Mouse (Mus musculus) myocyte (in vitro differentiated cells): Measurements from ENCODE around the gene Trim54. TPM values are rescaled to one million over a fixed set of nuclear protein-coding genes. Genes with fewer than 3 reads are reported as not detected.

ENCODE experiments used
- H3K27me3 ChIP-seq: one replicate; pipeline ENCODE4 v1.6.1; 2011; ENCODE audit not compliant: control insufficient read depth, insufficient read depth, insufficient read length
- H3K36me3 ChIP-seq: one replicate; pipeline ENCODE4 v1.6.1; 2011; ENCODE audit not compliant: control insufficient read depth, insufficient read depth
- H3K4me2 ChIP-seq: one replicate; pipeline ENCODE4 v1.6.1; 2011; ENCODE audit warnings: low read depth, control low read depth
- H3K4me3 ChIP-seq: one replicate; pipeline ENCODE4 v1.5.1; 2011; ENCODE audit warnings: mild to moderate bottlenecking, control low read depth, moderate library complexity
- H3K79me2 ChIP-seq: one replicate; pipeline ENCODE4 v1.6.1; 2011; ENCODE audit not compliant: control insufficient read depth, insufficient read depth
- H3ac ChIP-seq: one replicate; pipeline ENCODE4 v1.6.1; 2011; ENCODE audit not compliant: control insufficient read depth, insufficient read length
- CEBPB ChIP-seq: IDR thresholded peaks from 2 replicates; pipeline ENCODE4 v1.6.1; 2011; ENCODE audit warnings: mild to moderate bottlenecking, moderate library complexity; ENCODE audit not compliant: poor library complexity, insufficient read depth, severe bottlenecking
- E2F4 ChIP-seq: IDR thresholded peaks from one replicate; pipeline ENCODE4 v1.6.1; 2011; ENCODE audit warnings: mild to moderate bottlenecking, control low read depth, moderate library complexity; ENCODE audit not compliant: insufficient read depth
- MAX ChIP-seq: IDR thresholded peaks from one replicate; pipeline ENCODE4 v1.6.1; 2011; ENCODE audit warnings: low read depth, mild to moderate bottlenecking, control low read depth
- MYOD1 ChIP-seq, 3 experiments: IDR thresholded peaks; one replicate each; pipeline ENCODE4 v1.6.1; 2011; ENCODE audit warnings: control low read depth in 2 of 3, low read depth in 2 of 3, mild to moderate bottlenecking in 2 of 3, moderate library complexity in 1 of 3; ENCODE audit not compliant: insufficient read length in 2 of 3, control insufficient read depth in 1 of 3
- MYOG ChIP-seq, 3 experiments: IDR thresholded peaks; one replicate each; pipeline ENCODE4 v1.6.1; 2011; ENCODE audit warnings: control low read depth in 2 of 3, low read depth in 2 of 3, mild to moderate bottlenecking in 2 of 3; ENCODE audit not compliant: insufficient read length in 2 of 3, control insufficient read depth in 1 of 3, insufficient read depth in 1 of 3
- POLR2A ChIP-seq: IDR thresholded peaks from one replicate; pipeline ENCODE4 v1.6.1; 2011; ENCODE audit warnings: low read depth, mild to moderate bottlenecking, control low read depth, moderate library complexity; ENCODE audit not compliant: insufficient read length
- POLR2AphosphoS2 ChIP-seq: IDR thresholded peaks from one replicate; pipeline ENCODE4 v1.6.1; 2011; ENCODE audit warnings: low read depth, control low read depth; ENCODE audit not compliant: insufficient read length
- REST ChIP-seq: IDR thresholded peaks from one replicate; pipeline ENCODE4 v1.6.1; 2011; ENCODE audit warnings: mild to moderate bottlenecking, control low read depth, moderate library complexity; ENCODE audit not compliant: insufficient read depth, insufficient read length
- SRF ChIP-seq: IDR thresholded peaks from one replicate; pipeline ENCODE4 v1.6.1; 2011; ENCODE audit warnings: low read depth; ENCODE audit not compliant: control insufficient read depth, insufficient read length
- TCF12 ChIP-seq: IDR thresholded peaks from one replicate; pipeline ENCODE4 v1.6.1; 2011; ENCODE audit warnings: mild to moderate bottlenecking, control low read depth; ENCODE audit not compliant: poor library complexity, insufficient read depth, severe bottlenecking
- TCF3 ChIP-seq: IDR thresholded peaks from one replicate; pipeline ENCODE4 v1.6.1; 2011; ENCODE audit warnings: low read depth, control low read depth; ENCODE audit not compliant: insufficient read length
- USF1 ChIP-seq: IDR thresholded peaks from one replicate; pipeline ENCODE4 v1.6.1; 2011; ENCODE audit warnings: low read depth, mild to moderate bottlenecking, control low read depth, moderate library complexity
- polyA plus RNA-seq: library from polyadenylated mRNA; unstranded; fragments of >200 nt; fragmentation: generic; extraction: Trizol; gene quantifications from one replicate; pipeline ENCODE4 v1.2.1, GENCODE M21; 2012; ENCODE audit warnings: missing spikeins

Gene Trim54
- polyA plus RNA-seq, 1 experiment = 110 TPM

- Histone ChIP-seq H3K79me2 (peaks cover 9% of the 10 kb centered on the region), H3ac (no peak overlapping the region), H3K4me3 (peak overlapping the region; percentile 33), H3K36me3 (no peaks in the 10 kb centered on the region), H3K27me3 (no peaks in the 10 kb centered on the region), H3K4me2 (peak overlapping the region; percentile 55)
- TF ChIP-seq USF1 (no peak), POLR2A (peak; percentile 16)
Measured at GRCm38 (mm10) chr5:31116912-31117311, 400 bp downstream of the Trim54 start.

- Histone ChIP-seq H3K79me2 (peaks cover 9% of the 10 kb centered on the region), H3K27me3 (no peaks in the 10 kb centered on the region), H3K4me3 (no peak overlapping the region), H3K4me2 (peak overlapping the region; percentile 50), H3ac (no peak overlapping the region), H3K36me3 (no peaks in the 10 kb centered on the region)
- TF ChIP-seq POLR2A (no peak), SRF (no peak), USF1 (no peak), CEBPB (no peak), MYOD1 (IDR thresholded peaks at IDR 0.05; ENCODE audit: control insufficient read depth in 1 of 3, insufficient read length in 2 of 3, low read depth in 2 of 3) (no peak), E2F4 (no peak)
Measured at GRCm38 (mm10) chr5:31121111-31121510, 4.6 kb downstream of the Trim54 start.

GRCm38 (mm10) chr5:31123481-31123880, 7.0 kb downstream of the Trim54 start:
- no peaks in the 10 kb centered on the region for H3K36me3 ChIP-seq
- no peak overlapping the region for H3K4me3 ChIP-seq
- TF ChIP-seq REST (no peak), TCF12 (no peak), TCF3 (no peak), E2F4 (no peak), MAX (no peak), MYOD1 (IDR thresholded peaks at IDR 0.05; ENCODE audit: control insufficient read depth in 1 of 3, insufficient read length in 2 of 3, low read depth in 2 of 3) (no peak), POLR2A (no peak), USF1 (no peak), POLR2AphosphoS2 (no peak), SRF (no peak), MYOG (IDR thresholded peaks at IDR 0.05; ENCODE audit: control insufficient read depth in 1 of 3, insufficient read depth in 1 of 3, insufficient read length in 2 of 3, low read depth in 2 of 3) (no peak), CEBPB (no peak)
- H3K27me3 ChIP-seq = no peaks in the 10 kb centered on the region
- peaks cover 9% of the 10 kb centered on the region for H3K79me2 ChIP-seq
- no peak overlapping the region for H3K4me2 ChIP-seq
- H3ac ChIP-seq = no peak overlapping the region

DNA sequence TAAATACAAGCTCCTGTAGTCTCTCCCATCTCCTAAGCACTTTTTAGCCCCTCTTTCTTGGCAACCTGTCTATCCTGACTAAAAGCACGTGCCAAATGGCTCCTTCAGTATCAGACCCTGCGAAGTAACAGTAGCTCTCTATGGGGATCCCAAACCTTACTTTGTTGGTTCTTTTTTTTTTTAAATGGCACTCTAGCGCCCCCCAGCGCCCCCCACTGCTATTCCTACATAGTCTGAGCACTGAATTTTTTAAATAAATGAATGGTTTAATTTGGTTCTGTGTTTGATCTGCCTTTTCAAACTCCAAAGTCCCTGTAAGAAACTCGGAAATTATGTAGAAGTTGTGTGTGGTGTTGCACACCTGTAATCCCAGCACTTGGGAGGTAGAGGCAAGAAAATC, 9.5 kb downstream of the Trim54 start:
- TF ChIP-seq SRF (no peak), CEBPB (no peak), TCF12 (no peak), POLR2A (no peak), USF1 (no peak), POLR2AphosphoS2 (no peak), REST (no peak)
- H3K4me3 ChIP-seq = no peak overlapping the region
- no peak overlapping the region for H3K4me2 ChIP-seq
- H3ac ChIP-seq = no peak overlapping the region
- H3K79me2 ChIP-seq = no peaks in the 10 kb centered on the region
- H3K27me3 ChIP-seq = peaks cover 5% of the 10 kb centered on the region
- no peaks in the 10 kb centered on the region for H3K36me3 ChIP-seq

DNA sequence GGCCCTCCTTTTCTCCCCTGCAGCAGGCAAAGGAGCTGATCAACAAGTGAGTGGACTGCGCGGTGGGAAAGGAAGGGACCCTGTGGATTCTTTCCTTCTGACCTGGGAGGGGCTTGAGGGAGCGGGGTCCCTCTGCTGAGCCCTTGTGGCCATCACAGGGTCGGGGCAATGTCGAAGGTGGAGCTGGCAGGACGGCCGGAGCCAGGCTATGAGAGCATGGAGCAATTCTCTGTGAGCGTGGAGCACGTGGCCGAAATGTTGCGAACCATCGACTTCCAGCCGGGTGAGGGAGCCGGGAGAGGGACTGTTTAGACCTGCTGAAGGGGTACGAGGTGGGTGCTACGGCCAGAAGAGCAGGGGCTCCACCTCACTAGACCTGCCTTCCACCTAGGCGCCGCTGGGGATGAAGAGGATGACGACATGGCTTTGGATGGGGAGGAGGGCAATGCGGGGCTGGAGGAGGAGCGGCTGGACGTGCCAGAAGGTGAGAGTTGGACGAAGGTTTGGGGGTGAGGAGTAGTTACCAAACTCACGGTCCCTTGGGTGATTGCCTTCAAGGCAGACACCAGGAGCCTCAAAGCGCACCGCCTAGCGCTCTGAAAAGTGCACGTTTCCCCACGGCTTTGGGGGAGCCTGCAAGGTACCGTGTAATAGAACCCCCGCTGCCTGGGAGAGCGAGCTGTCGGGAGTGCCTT, 20.4 kb downstream of the Trim54 start:
- no peaks in the 10 kb centered on the region for H3K36me3 ChIP-seq
- no peak overlapping the region for H3K4me2 ChIP-seq
- H3ac ChIP-seq = no peak overlapping the region
- H3K79me2 ChIP-seq = no peaks in the 10 kb centered on the region
- no peak for TF ChIP-seq E2F4
- TF ChIP-seq MYOG (IDR thresholded peaks at IDR 0.05; ENCODE audit: control insufficient read depth in 1 of 3, insufficient read depth in 1 of 3, insufficient read length in 2 of 3, low read depth in 2 of 3) = no peak
- TF ChIP-seq TCF3 = no peak
- no peak for TF ChIP-seq MAX
- no peak for TF ChIP-seq USF1
- TF ChIP-seq CEBPB = no peak
- TF ChIP-seq POLR2A = no peak
- no peak for TF ChIP-seq SRF
- TF ChIP-seq MYOD1 (IDR thresholded peaks at IDR 0.05; ENCODE audit: control insufficient read depth in 1 of 3, insufficient read length in 2 of 3, low read depth in 2 of 3) = no peak
- TF ChIP-seq REST = no peak
- TF ChIP-seq POLR2AphosphoS2 = no peak
- no peak for TF ChIP-seq TCF12
- no peak overlapping the region for H3K4me3 ChIP-seq
- peaks cover 24% of the 10 kb centered on the region for H3K27me3 ChIP-seq
